Mouse (Mus musculus): ENCODE data around the gene Pgls. TPM values are rescaled to one million over a fixed set of nuclear protein-coding genes. Genes with fewer than 3 reads are reported as not detected.
A peak's percentile ranks its signal among the peaks of the same experiment; 100 is the strongest.

Gene Pgls
- polyA plus RNA-seq, 1 experiment = 140 TPM

GRCm38 (mm10) chr8:71594324-71594722, 2.3 kb downstream of the Pgls start:
- 96% methylated on average over 4 of the region's 4 CpGs for WGBS
- no peak for DNase-seq
- H3K4me1 ChIP-seq (ENCODE audit: control insufficient read depth, insufficient read depth, low read length) = peaks cover 7% of the 10 kb centered on the region
- H3K4me3 ChIP-seq (replicated peaks; ENCODE audit: extremely low read depth, low read depth, low read length) = no peak overlapping the region
- TF ChIP-seq POLR2A (IDR thresholded peaks at IDR 0.05; ENCODE audit: borderline replicate concordance, extremely low read depth, low read depth, low read length) (no peak), CTCF (IDR thresholded peaks at IDR 0.05; ENCODE audit: insufficient read depth, low read length) (no peak)

DNA sequence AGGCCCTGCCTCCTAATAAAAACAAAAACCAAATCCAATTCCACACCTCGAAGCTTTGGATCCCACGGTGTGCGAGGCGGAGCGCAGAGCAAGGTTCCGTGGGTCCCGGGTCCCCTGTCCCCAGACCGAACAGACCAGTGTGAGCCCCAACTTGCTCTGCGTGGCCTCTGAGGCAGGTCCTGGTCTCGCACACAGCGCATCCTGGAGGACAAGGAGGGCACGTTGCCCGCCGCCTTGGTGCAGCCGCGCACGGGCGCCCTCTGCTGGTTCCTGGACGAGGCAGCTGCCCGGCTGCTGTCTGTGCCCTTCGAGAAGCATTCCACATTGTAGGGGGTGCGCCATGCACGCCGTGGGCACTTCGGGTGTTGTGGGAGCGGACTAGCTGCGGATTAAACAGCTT, 3.9 kb downstream of the Pgls start:
- Histone ChIP-seq H3K4me1 (ENCODE audit: control insufficient read depth, insufficient read depth, low read length) (peaks cover 7% of the 10 kb centered on the region), H3K4me3 (replicated peaks; ENCODE audit: extremely low read depth, low read depth, low read length) (no peak overlapping the region)
- peak; percentile 85 for DNase-seq
- TF ChIP-seq POLR2A (IDR thresholded peaks at IDR 0.05; ENCODE audit: borderline replicate concordance, extremely low read depth, low read depth, low read length) (peak; percentile 10; the same call in 1 of the 2 replicates), CTCF (IDR thresholded peaks at IDR 0.05; ENCODE audit: insufficient read depth, low read length) (peak; percentile 77)
- WGBS = 10% methylated on average over 27 of the region's 27 CpGs

DNA sequence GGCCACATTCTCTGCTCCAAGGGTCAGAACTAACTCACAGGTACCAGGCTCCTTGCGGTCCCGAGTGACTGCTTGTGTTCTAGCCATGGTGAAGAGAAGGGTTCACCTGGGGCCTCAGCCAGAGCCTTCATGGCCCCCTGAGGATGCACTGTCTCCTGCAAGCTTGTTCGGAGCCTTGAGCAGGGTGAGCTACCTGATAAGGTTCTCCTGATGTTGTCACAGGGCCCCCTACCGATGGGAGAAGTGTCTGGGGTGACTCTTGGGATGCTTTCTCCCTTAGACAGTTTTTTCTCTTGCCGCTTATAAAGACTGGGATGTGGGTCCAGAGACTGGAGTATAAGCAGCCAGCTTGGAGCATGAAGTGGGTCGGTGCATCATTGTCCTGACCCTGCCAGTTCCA, 4.4 kb downstream of the Pgls start:
- H3K4me3 ChIP-seq (replicated peaks; ENCODE audit: extremely low read depth, low read depth, low read length) = no peak overlapping the region
- WGBS = 59% methylated on average over 6 of the region's 6 CpGs
- TF ChIP-seq POLR2A (IDR thresholded peaks at IDR 0.05; ENCODE audit: borderline replicate concordance, extremely low read depth, low read depth, low read length) (no peak), CTCF (IDR thresholded peaks at IDR 0.05; ENCODE audit: insufficient read depth, low read length) (no peak)

DNA sequence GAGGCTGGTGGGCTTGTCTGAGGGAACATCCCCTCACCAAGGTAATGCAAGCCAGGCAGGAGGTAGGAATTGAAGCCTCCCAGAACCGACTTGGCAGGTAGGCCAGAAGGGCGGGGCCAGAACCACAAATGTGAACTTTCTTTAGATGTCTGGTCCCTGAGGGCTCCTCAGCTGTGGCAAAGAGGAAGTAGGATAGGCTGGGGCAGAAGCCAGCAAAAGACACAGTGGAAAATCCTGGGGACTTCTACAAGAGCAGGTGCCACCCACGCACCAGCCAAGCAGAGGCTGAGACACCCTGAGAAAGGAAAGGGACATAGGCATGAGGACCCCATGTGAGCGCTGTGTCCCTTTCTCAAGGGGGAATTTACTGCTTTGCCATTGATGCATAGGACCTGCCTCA, 4.8 kb downstream of the Pgls start:
- H3K4me1 ChIP-seq (ENCODE audit: control insufficient read depth, insufficient read depth, low read length) = peaks cover 7% of the 10 kb centered on the region
- WGBS = 72% methylated on average over 4 of the region's 4 CpGs
- TF ChIP-seq POLR2A (IDR thresholded peaks at IDR 0.05; ENCODE audit: borderline replicate concordance, extremely low read depth, low read depth, low read length) = no peak
- no peak for TF ChIP-seq CTCF (IDR thresholded peaks at IDR 0.05; ENCODE audit: insufficient read depth, low read length)
- DNase-seq = no peak
- no peak overlapping the region for H3K4me3 ChIP-seq (replicated peaks; ENCODE audit: extremely low read depth, low read depth, low read length)

More for the DNA sequence above, 4.4 kb downstream of the Pgls start:
- peaks cover 7% of the 10 kb centered on the region for H3K4me1 ChIP-seq (ENCODE audit: control insufficient read depth, insufficient read depth, low read length)
- no peak for DNase-seq

DNA sequence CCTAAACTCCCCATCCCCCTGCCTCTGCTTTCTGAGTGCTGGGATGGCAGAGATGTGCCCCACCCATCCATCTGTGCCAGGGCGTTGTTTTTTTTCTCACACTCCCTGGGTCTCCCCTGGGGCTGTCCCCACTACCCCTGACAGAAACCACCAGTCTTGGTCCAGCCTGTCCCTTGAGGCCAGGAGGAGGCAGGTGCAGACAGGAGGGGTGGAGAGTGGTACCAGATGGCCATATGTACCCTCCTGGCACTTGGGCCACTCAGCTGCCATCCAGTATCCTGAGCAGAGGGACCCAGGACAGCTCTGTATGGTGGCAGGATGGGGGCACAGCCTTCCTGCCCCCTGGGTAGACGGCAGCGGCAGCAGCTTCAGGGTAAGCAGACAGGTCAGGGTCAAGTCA, 5.5 kb downstream of the Pgls start, which contains the start of gene Fam129c:
Gene Fam129c (plus strand): TSS at position 198 of the 400 bp plus-strand sequence.
- peaks cover 9% of the 10 kb centered on the region for H3K4me1 ChIP-seq (ENCODE audit: control insufficient read depth, insufficient read depth, low read length)
- no peak for DNase-seq
- WGBS = 82% methylated on average over 3 of the region's 3 CpGs
- no peak within 1 kb of the TSS for H3K4me3 ChIP-seq (replicated peaks; ENCODE audit: extremely low read depth, low read depth, low read length)
- TF ChIP-seq CTCF (IDR thresholded peaks at IDR 0.05; ENCODE audit: insufficient read depth, low read length) = no peak
- no peak for TF ChIP-seq POLR2A (IDR thresholded peaks at IDR 0.05; ENCODE audit: borderline replicate concordance, extremely low read depth, low read depth, low read length)

DNA sequence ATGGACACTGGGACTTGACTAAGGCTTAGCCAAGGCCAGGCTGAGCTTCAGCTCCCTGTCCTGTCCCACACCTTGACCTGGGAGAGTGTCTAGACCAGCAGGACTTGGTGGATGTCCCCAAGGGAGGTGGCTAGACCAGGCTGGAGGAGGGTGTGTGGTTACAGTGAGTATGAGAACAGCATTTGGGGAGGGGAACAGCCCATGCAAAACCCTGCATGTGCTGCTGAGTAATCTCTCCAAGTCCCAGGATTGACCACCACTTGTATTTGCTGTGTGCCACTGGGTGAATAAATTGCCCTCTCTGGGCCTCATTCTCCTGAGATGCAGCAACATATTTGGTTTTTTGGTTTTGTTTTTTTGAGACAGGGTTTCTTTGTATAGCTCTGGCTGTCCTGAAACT, 6.4 kb downstream of the Pgls start:
- TF ChIP-seq POLR2A (IDR thresholded peaks at IDR 0.05; ENCODE audit: borderline replicate concordance, extremely low read depth, low read depth, low read length) (no peak), CTCF (IDR thresholded peaks at IDR 0.05; ENCODE audit: insufficient read depth, low read length) (no peak)
- Histone ChIP-seq H3K4me1 (ENCODE audit: control insufficient read depth, insufficient read depth, low read length) (peaks cover 7% of the 10 kb centered on the region; the same call in 1 of the 2 replicates), H3K4me3 (replicated peaks; ENCODE audit: extremely low read depth, low read depth, low read length) (no peak overlapping the region)
- no peak for DNase-seq

DNA sequence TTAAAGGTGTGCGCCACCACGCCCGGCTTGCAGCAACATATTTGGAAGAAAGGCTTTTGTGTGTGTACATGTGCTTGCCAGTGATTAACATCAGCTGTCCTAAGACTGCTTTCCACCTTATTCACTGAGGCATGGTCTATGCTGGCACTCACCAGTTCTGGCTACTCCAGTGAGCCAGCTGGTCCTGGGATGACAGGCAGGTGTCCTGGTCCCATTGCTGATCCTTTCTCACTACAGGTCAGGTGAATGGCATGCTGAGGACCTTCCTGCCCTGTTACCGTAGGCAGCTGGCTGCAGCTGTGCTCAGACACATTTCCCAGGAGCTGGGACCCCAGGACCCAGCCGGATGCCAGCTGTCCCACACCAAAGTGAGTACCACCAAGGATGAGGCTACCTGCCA, 6.9 kb downstream of the Pgls start:
- TF ChIP-seq POLR2A (IDR thresholded peaks at IDR 0.05; ENCODE audit: borderline replicate concordance, extremely low read depth, low read depth, low read length) (no peak), CTCF (IDR thresholded peaks at IDR 0.05; ENCODE audit: insufficient read depth, low read length) (no peak)
- WGBS = 96% methylated on average over 5 of the region's 5 CpGs
- DNase-seq = no peak
- H3K4me3 ChIP-seq (replicated peaks; ENCODE audit: extremely low read depth, low read depth, low read length) = no peak overlapping the region
- peaks cover 7% of the 10 kb centered on the region; the same call in 1 of the 2 replicates for H3K4me1 ChIP-seq (ENCODE audit: control insufficient read depth, insufficient read depth, low read length)

- 7% methylated on average over 65 of the region's 65 CpGs for WGBS
- peaks cover 5% of the 10 kb centered on the region; the same call in 1 of the 2 replicates for H3K4me1 ChIP-seq (ENCODE audit: control insufficient read depth, insufficient read depth, low read length)
- TF ChIP-seq CTCF (IDR thresholded peaks at IDR 0.05; ENCODE audit: insufficient read depth, low read length) (no peak), POLR2A (IDR thresholded peaks at IDR 0.05; ENCODE audit: borderline replicate concordance, extremely low read depth, low read depth, low read length) (no peak)
- DNase-seq = no peak
- no peak overlapping the region for H3K4me3 ChIP-seq (replicated peaks; ENCODE audit: extremely low read depth, low read depth, low read length)
These were observed 10.1 kb downstream of the Pgls start for GRCm38 (mm10) chr8:71601939-71602665.

DNA sequence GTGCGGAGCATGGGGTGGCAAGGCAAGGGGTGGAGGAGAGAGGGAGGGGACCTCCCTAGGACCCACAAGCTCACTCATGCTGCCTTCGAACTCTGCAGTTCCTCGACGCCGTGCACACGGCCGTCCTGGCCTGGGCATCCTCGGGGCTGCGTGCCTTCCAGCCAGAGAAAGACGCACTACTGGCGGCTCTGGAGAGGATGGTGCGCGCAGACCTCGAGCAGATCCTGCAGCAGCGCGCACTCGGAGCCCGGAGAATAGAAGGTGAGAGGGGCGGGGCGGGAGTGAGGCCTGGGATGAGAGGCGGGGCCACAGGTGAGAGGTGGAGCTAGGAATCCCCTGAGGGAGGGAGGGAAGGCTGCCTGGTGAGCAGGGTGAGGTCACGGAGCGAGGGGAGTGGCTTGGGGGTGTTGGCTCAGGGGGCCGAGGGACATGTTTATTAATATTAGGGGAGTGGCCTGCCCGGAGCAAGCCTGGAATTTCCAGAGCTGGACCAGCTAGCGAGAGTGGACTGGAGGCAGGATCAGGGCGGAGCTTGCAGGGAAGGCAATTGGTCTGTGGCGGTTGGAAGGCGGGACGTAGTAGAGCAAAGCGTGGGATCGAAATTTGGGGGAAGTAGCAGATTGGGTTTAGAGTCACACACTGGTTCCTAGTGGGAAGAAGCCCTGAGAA, 10.8 kb downstream of the Pgls start:
- TF ChIP-seq POLR2A (IDR thresholded peaks at IDR 0.05; ENCODE audit: borderline replicate concordance, extremely low read depth, low read depth, low read length) (no peak), CTCF (IDR thresholded peaks at IDR 0.05; ENCODE audit: insufficient read depth, low read length) (no peak)
- H3K4me3 ChIP-seq (replicated peaks; ENCODE audit: extremely low read depth, low read depth, low read length) = peak overlapping the region; percentile 16
- peaks cover 5% of the 10 kb centered on the region; the same call in 1 of the 2 replicates for H3K4me1 ChIP-seq (ENCODE audit: control insufficient read depth, insufficient read depth, low read length)
- 3% methylated on average over 32 of the region's 32 CpGs for WGBS
- peak; percentile 85 for DNase-seq

Data from lung, adult 2 months (tissue).